Mouse (Mus musculus) cerebellum, postnatal 4 days (tissue): ENCODE data around the gene Hoxd13.
A peak's percentile ranks its signal among the peaks of the same experiment; 100 is the strongest.

Experiments used
- DNase-seq, 2 experiments: peaks; one replicate each; pipeline ENCODE4 v3.0.0; 2022; ENCODE audit warnings: low spot score in 2 of 2, mixed read lengths in 1 of 2

The Hoxd13 gene

DNA sequence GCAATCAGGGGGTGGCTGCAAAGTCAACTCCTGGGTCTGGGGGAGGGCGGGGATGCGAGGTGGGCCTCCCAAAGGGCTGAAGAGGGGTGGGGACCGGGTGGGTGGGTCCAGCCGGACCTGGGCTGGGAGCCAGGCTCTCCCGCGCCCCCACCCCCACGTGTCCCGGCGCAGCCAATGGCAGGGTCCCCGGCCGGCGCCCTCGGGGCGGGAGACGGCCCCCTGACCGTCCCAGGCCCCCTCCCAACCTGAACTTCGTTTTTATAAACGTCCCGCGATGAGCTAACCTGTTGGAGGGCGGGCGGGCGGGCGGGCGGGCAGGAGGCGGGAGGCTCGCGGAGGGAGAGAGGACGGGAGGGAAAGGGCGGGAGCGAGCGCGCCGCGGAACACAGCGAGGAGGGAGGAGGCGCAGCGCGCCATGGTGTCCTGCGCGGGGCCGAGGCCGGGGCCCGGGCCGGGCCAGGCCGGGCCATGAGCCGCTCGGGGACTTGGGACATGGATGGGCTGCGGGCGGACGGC, at the start of gene Hoxd13:
Gene Hoxd13, plus strand, starts transcription at position 469 of the 516 bp plus-strand sequence.
- no peak for DNase-seq

DNA sequence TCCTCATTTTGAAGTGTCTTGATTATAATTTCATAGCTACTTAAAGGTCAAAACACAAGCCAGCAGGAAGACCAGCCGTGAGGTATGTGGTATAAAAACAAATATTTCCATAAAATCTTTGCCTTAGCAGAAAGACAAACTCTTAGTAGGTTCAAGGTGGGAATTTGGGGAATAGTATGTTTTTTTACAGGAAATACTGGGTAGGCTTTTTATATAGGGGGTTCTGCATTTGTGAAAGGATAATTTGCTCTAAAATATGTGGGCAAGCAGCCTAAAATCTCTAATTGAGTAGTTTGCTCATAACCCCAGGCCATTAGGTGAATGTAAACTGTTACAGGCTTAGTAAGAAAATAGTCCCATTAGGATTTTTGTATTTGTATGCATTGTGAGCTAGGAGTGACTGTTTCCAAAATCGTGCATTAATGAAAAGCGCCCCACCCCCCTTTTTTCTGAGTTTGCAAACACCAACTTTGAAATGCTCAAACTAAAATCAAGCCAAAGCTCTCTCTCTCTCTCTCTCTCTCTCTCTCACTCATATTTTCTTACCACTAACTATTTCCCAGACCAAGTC, 48.3 kb upstream of the Hoxd13 start:
- no peak for DNase-seq

DNA sequence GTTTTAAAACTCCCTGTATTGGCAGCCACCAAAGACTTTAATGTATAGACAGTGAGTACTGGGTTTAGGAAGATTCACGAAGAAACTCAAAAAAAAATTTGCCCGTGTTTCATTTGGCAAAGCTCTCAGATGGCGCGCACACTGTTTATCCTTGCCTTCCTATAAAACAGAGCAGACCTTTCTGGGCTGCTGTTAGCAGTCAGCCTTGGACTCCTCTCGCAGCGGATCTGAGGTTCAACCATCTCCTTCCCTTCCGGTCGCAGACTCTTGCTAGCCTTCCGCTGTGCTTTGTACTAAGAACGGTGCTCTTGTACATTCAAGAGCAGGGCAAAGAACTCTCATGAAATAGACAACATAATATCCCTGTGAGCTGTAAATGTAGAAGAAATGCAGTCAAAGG, 47.7 kb upstream of the Hoxd13 start:
- no peak for DNase-seq

DNA sequence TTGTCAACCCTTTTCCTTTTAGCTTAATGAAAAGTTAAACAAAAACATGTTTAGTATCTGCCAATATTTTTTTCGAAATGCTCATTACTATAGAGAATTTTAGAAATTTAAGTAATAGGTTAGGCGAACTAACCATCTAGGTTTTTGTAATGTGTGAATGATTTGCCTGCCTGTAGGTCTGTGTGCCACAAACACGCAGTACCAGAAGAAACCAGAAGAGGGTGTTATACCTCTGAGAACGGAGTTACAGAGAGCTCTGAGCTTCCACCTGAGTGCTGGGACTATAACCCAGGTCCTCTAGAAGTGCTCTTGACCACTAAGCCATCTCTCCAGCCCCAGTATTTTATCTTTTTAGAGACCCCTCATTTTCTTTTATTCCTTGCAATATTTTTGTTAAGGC, 32.7 kb upstream of the Hoxd13 start:
- DNase-seq = no peak

DNA sequence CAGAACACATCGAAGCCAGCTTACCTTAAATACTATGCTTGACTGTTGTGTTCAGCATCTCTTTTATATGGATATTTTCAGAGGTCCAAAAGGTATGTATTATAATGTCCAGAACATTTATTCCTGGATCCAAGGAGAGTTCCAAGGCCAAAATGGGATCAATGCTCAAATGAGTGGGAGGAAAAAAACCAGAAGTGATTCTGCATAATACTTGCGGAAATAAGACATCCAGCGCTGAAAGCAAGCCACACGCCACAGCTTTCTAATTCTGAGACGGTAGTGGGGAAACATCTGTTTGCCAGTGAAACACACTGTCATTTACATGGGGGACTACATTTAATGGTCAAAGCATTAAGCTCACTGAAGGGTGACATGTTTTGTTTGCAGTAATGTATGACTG, 25.7 kb upstream of the Hoxd13 start:
- DNase-seq = no peak

DNA sequence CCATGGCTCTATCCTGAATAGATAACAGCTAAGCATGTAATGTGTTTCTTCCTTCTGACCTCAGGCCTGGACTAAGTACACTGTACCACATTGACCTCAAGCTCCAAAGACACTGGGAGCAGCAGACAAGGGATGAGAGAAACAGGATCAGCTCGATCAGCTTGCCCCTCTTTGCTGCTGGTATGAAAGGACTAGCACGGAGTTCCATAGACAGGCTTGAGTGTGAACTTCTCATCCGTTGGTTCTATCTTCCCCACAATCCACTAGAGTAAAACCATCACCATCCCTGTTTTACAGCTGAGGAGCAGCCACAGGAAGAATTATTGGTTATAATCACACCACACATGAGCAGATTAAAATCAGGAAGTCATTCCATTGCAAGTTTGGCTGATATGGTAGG, 22.5 kb upstream of the Hoxd13 start:
- DNase-seq = no peak

DNA sequence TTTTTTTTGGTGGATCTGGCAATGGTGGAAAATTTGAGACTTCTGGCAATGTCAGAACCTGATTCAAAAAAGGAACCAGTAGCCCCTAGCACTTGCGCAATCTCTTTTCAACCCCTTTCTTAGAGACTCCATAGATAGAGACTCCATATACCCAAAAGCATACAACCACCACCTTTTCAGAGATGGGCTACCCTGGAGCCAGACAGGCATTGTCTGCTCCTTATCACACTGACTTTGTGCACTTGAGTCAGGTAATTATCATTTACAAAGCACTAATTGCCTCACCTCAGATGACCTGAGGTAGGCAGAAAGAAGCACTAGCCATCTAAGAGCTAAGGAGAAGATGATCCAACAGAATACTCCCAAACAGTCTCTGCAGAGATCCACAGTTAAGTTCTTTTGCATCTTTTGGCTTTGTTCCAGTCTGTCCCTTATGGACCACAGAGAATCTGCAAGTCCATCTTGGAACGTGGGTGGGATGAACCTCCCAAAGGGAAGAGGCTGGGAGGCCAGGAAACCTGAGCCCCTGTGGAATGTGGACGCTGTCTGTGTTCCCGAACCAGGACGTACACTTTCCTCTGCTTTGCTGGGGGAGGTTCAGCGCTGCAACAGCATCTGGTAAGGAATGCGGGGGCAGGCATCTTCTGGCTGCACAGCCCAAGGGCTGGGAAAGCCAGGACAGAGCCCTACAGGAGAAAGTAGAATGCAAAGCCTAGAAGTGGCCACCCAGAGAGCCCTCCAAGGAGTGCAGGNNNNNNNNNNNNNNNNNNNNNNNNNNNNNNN, 20.8 kb upstream of the Hoxd13 start:
- DNase-seq = no peak

DNA sequence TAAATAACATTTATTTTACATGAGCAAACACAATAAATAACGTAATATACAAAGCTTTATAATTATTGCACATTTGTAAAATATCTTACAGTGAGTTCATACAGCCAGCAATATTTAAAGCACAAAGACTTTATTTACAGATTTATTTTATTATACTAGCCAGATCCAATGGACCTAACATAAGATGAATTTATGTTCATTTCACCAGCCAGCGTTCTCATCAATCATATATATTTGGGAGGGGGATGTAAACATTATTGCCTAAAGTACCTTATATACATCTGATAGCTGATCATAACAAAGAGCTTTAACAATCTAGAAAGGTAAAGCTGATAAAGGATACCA, 15.1 kb upstream of the Hoxd13 start:
- DNase-seq = no peak

DNA sequence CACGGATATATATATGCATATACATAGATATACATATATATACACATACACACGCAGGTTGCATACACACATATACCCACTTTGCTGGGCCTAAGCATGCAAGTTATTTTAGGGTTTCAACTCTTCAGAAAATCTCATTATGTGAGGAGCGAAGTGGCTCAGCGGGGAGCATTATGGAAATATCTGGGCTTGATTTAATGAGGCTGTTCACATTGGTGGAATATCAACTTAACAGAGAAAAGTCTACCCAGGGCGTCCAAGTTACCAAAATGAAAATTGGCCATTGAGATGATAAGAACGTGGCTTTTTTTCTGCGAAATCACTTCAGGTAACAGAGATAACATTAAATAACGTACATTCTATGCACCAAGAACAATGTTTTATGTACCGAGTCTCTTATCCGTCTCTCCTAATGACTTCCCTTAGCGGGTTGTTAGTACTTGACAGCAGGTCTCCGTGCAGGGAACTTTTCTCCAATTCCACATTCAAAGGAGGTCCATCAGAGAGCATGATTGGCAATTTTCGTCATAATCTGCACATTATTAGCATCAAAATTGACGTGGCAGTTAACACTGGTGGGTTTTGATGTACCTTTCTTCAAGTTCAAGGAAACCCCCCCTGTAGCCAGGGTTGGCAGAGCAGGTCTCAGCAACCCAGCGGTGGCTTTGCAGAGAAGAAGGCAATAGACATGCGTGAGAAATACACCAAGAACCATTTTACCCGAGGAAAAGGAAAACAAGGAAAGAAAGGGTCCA, 14.2 kb upstream of the Hoxd13 start:
- DNase-seq = no peak

DNA sequence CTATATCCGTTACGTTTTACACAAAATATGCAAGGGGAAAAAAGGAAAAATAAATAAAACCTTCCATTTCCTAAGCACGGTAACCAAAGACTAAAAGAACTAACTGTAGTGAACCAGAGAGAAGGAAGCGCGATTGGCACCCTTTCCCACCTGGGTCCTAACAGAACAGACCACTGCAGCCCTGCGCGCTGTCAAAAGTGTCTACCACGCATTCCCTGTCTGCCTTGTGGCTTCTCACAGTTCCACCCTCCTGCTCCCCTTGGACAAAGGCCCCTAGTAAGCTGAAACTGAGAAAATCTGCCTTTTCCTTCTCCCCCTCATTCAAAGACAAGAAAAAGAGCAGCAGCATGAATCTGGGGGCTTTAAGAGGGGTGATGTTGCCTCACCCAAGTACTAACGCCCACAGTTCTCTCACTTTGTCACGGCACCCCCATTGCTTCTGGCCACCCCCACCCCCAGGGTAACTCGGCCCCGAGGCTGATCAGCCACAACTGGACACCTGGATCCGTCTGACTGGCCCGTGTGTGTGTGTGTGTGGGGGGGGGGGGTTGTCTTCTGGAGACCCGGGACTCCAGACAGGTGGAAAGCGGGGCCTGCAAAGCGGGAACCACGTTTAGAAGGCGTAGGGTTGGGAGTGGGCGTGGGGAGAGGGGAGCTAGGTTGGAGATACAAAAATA, 13.2 kb upstream of the Hoxd13 start:
- DNase-seq = no peak

DNA sequence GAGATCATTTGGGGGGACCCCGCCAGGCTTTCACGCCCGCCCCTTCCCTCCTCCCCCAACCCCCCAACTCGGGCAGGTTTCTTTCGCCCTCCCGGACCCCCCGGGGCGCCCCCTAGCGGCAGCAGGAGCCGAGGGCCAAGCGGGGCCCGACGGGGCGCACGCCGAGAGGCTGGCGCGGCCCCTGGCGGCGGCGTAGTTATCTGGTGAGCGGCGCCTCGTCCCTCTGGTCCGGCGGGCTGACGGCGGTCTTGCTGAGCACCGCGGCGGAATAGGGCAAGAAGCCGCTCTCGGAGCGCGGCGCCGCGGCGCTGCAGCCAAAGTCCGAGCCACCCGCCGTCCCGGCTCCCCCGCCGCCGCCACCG, 12.7 kb upstream of the Hoxd13 start:
- peak in 1 of 2 experiments; percentile 40 for DNase-seq

DNA sequence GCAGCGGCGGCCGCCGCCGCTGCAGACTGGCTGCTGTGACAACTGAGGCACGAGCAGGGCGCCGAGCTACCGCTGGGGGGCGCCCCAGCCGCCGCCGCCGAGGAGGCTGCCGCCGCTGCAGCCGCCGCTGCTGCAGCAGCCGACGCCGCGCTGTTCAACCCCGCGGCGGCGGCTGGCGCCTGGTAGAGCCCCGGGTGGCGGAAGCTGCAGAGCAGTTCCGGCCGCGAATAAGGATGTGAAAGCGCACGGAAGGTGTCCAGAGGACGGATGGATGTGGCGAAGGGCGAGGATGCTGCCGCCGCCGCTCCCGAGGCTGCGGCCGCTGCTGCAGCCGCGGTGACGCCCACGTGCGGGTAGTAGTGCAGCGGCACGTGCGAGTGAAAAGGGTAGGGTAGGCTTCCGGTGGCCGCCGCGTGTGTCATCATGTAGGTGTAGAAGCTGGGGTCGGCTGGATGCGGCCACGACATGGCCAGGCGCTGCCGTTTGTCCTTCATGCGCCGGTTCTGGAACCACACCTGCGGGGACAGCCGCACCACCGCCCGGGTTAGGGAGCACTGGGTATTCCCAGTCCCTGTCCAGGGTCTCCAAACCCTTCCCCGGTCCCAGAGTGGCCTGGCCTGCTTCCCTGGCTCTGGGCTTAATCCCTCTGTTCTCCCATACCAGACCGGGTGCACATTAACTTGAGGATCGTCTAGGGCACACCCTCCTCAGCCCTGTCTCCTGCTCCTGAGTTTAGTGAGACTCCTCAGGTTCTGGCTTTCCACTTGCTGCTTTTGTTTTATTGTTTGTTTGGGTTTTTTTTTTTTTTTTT, 12.1 kb upstream of the Hoxd13 start:
- DNase-seq = no peak

DNA sequence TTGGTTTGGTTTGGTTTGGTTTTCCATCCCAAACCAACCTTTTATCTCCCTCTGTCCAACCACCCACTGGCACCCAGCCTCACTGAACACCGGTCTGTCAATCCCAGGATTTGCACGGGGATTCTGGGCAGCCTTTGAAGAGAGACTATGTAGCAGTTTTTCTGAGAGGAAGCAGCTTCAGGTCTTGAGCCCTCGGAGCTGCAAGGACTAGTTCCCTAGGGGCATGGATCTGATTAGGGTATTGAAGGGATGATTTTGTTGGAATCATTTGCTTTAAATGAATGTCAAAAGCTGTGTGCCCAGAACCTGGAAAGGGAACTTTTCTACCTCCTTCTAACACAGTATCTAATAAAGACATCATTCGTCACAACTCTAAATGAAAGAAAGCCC, 11.5 kb upstream of the Hoxd13 start:
- DNase-seq = no peak

DNA sequence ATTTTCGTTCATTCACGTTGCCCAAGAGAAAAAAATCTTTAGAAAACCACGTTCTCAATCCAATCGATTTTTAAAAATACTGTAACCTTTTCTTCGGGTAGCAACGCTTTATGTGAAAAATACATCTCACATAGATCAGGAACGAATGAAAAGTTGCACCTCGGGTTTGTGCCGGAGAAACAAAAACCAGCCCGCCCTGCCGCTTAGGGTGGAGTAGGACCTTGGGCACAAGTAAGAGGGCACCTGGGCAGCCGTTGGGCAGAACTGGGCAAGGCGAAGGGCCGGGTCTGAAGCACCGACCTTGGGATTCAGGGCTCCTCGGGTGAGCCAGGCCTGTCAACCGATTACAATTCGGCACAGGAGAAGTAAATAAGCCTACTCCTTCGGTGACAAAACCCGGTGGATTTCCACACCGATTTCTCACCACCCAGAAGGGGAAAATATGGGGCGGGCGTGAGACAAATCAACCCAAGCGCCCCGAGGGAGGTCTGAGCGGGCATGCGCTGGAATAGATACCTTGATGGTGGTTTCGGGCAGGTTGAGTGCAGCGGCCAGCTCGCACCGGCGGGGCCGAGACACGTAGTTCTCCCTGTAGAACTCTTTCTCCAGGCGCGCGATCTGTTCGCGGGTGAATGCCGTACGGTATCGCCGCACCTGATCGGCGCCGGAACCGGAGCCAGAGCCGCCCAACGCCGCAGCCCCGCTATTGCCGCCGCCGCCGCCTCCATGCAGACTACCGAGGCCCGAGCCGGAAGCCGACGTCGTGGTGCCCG, 10.7 kb upstream of the Hoxd13 start:
- DNase-seq = no peak

DNA sequence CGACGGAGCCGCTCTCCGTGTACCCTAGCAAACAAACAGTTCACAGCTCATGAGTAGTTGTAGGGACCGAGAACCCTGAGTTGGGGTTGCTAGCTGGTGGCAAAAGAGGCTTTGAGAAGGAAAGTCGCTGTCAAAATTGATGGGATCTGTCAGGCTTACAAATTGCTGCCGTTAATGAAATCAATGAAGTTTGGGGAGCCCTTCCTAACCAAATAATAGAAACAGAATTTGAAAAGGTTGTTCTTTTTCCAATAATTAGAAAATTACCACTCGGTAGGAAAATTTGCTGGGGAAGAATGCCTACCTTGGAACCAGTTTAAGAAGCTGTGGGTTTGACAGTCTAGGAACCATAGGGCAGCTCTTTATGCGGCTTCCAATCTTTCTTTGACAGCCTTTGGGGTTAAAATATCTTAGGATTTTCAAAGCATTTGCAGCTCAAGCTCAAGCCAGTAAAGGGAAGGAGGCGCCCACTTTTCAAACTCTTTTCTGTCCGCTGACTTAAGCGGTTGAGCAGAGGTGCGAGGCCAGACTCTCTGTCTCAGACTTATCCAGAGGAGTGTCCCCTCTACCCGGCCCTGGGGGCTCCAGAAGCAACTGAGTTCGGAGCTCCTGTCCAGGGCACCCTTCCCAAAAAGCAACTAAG, 10.0 kb upstream of the Hoxd13 start:
- no peak for DNase-seq

DNA sequence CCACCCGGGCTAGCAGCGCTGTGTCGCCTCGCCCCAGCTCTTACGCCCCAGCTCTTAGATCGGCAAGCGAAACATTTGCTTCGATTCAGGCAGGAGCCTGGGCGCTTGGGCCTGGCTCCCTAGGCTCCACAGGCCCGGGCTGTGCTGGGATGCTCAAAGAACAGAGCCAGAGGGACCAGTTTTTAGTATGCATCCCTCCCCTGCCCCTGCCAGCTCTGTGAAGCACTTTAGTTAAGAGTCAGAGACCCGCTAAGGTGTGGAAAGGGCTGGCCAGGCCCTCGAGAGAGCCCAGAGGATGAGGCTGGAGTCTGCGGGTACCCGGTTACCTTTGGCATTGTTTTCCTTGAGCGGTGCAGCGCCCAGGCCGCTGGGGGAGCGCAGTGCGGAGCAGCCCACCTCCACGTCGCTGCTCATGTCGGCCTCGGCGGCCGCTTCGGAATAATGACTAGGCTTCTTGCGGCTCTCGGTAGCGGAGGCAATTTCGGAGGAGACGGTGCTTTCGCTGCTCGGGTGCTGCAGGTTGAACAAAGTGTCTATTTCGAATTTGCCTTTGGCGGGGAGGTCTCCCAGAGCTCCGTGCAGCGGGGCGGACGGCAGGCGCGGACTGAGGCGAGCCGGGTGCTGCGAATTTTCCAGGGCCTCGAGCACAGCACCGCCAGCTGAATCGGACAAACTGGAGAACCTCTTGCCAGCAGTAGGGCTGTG, 9.3 kb upstream of the Hoxd13 start:
- no peak for DNase-seq

DNA sequence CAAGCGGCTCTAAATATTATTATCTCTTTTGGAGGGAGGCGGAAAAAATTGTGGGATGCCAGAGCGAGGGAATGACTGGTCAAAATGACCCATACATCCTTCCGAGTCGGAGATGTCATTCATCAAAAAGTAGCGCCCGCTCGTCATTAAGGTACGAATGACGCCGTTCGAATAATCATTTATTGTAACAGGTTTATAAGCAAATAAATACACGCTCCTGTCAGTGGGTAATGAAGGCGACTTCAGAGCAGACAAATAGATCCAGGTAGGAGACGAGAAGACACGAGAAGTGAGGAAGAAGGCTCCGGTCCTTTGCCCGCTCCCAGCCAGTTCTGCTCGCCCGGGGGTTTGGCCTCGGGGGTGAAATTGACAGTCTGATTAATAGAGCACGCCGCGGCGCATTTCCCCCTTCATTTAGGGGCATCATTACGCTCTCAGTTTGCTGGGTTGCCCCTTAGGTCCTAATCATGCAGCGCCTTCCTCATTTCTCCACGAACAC, 8.6 kb upstream of the Hoxd13 start, which contains the start of gene Evx2:
Gene Evx2, minus strand, starts transcription at position 51 of the 499 bp plus-strand sequence.
- DNase-seq = no peak

DNA sequence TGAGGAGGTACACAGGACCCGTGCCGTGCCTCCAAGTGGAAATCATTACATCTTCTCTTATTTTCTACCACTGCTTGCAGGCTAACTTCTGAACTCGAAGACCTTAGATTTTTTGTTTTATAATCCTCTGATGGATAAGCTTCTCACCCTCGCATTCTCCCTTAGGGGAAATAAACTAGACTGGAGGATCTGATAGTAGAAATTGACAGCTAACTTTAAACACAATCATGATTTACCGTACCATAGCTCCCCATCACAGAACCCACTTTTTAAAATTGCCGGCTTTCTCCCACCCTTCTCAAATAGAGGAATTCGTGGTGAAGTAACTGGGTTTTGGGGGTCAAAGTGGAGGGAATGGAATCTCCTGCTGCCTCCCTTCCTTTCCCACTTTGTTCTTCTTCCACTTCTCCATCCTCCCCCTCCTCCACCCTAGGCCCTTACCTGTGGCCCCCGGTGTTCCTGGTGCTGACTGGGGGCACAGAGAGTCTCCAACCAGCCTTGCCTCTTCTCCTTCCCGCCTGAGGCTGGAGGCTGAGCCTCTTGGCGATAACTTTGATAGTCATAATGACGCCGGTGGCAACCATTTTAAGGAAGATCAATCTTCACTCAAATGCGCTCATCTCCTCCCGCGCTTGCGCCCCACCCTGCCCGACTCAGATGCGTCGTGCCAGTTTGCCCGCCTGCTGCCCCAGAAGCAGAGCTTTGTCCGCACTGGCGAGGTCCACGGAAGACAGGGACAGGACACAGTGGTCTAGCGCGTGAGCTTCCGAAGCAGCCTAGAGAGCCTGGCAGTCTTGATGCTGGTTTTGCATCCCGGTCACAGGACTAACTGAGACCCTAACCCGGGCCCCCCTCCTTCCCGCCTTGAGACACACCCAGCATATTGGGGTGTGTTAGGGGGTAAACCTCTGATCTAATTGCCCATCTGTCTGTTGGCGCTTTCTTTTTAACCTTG, 7.4 kb upstream of the Hoxd13 start:
- DNase-seq = no peak
